Mouse (Mus musculus): Measurements from ENCODE around the gene Slc38a6.

Slc38a6 gene

DNA sequence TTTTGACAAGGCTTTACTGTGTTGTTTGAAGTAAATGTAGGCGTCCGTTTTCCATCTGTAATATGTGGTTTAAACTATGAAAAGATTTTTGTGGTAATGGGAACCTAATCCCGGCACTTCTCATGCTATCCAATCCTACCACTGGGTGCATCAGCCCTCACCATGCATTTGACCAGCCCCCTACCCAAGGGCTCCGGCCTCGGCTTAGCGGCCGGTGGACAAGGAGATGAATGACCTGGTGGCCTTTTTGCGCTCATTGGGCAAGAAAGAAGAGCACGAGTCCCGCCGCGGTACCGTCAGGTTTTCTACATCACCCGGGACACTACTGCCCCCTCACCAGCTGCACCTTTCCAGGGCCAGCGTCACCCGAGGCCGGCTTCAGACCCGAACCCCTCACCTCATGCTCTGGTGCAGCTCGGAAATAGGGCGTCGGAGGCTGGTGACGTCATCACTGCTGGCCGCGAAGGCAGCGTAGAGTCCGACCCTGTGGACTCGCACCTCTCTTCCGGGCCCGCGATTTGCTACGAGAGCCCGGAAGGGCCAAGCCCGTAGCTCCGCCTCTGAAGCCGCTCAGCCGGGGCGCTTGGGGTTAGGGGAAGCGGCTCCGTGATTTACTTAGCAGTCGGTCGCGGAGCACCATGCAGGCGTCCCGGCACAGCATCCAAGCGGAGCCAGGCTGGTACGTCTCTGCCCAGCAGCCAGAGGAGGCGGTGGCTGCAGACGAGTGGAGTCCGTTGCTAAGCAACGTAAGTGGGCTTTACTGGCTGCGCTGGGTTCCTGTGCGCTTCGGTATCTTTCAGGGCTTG lies at the start of gene Slc38a6, which contains the start of gene Trmt5:
TSS of gene Slc38a6 (plus strand) at position 493 of the 806 bp plus-strand sequence.
TSS of gene Trmt5 (minus strand) at position 424 of the 806 bp plus-strand sequence.
- peak; percentile 95 for DNase-seq

DNA sequence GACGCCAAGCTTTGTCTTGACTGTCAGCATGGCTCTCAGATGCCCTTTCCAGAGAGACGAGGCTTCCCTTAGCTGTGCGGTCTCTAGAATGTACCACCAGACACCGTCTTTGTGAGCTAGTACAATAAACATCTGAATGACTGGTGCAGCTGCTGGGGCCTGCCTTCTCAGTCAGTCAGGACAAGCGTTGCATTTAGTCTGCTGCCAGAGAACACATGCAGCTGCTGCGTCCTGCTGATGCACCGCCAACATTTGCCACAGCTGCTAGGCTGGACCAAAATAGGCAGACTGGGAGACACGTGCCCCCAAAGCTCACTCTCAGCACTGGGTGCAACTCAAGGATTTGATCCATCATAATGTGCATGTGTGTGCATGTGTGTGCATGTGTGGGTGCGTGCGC lies 44.6 kb upstream of the Slc38a6 start:
- DNase-seq: peak; percentile 52

DNA sequence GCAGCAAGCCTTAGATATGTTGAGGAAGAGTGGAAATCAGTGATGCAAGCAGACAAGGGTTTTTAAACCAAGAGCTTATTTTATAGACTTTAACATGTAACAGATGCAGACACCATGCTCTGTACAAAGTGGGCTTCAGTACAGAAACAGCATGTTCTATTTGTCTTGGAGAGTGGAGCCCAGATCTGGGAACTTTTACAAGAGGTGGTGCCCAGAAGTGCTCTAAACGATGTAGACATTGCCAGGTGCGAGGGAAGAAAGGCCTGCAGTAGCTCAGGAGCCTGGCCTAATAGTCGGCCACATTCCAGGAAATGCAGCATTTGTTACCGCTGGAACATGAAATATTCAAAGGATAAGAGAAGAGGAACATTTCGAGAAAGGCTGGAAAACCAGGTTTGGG lies 40.9 kb upstream of the Slc38a6 start:
- DNase-seq: no peak

GRCm38 (mm10) chr12:73255006-73255405 lies 31.6 kb upstream of the Slc38a6 start:
- DNase-seq: no peak

DNA sequence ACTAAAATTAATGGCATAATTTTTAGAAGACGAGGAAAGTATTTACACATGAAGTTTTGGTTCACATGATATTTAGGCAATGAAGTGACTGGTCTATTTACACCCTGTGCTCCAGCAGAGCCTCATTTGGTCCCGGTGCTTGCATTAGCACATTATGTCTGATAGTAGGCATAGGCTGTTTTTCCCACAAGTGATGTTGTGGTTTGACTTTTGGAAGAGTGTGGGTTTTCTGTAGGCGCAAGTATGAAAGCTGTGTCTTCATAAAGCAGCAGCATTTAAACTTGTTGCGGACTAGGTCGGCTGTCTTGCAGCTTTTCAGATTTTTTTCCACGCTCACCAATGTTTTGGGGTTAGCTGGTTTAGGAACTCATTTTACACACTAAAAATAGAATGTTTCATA lies 27.3 kb upstream of the Slc38a6 start:
- no peak for DNase-seq

GRCm38 (mm10) chr12:73260339-73260738 lies 26.2 kb upstream of the Slc38a6 start:
- DNase-seq: no peak

DNA sequence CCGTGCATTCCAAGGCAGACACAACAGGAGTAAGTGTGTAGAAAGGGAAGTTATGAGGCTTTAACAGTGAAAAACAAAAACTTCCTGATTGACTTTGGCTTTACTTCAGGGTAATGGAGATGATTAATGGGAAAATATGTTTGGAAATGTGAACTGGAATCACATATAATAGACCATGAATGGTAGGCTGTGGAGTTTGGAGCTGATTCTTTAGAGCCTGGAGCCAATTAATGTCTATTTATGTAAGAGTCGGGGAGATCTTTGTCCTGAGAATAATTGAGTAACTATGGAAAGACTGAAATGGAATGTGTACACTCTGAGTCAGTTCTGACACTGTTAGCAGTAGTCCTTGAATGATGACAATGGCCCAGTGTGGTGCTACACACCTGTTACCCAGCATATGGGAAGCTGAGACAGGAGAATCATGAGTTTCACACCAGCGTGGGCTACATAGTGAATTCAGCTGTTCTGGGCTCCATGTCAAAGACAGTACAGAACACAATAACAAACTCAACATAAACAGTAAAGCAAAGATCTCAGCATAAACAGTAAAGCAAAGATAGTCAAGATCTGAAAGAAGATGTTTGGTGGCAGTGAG lies 21.1 kb upstream of the Slc38a6 start:
- no peak for DNase-seq

- no peak for DNase-seq
Observed at GRCm38 (mm10) chr12:73266597-73266996, 20.0 kb upstream of the Slc38a6 start.

DNA sequence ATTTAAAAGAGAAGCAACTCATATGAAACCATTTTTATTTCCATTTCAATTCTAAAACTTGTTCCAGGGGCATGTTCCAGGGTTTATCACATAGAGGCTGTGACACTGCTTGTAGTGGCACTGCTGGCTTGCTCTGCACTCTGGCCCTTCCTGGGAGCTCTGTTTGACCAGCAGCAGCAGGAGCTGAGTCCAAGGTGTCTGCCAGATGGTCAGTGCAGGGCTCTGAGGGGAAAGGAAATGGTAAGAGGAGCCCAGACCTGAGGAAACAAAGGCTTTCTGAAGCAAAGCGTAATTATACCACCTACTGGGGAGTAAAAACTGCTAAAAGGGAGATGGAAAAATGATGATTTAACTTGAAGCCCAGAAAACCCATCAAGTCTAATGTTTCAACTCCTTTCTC lies 18.1 kb upstream of the Slc38a6 start:
- no peak for DNase-seq

DNA sequence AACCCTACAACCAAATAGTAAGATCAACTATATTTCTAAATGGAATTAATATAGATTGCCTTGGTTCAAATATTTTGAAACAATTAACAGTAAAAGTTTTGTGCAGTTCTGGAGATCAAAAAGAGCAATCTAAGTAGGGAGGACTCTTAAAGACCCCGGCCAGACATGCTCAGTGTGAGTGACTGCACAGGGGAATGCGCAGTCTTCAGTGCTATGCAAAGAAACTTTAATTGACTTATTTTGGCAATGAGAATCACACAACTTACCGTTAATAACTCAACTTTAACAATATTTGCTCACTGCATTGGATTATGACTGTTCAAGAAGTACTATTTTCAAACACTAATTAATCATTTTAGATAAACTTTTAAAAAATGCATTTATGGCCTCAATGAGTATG lies 17.0 kb upstream of the Slc38a6 start:
- no peak for DNase-seq

DNA sequence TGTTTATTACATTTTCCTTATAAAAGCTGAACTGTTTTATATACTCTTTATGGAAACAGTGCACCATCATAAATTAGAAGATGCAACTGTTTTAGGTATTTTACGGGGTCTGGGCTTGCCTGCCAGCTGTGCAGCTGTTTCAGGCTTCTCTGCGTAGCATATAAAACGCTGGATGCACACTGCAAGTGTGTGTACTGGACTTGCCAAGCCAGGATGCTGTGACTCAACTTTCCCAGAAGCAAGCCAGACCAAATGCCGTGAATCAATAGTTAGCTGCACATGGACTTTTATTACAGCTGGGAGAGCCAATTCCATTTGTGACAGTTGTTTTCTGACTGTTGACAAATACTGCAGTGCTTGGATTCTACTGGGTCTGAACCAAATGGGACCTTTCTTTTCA lies 16.6 kb upstream of the Slc38a6 start:
- no peak for DNase-seq

DNA sequence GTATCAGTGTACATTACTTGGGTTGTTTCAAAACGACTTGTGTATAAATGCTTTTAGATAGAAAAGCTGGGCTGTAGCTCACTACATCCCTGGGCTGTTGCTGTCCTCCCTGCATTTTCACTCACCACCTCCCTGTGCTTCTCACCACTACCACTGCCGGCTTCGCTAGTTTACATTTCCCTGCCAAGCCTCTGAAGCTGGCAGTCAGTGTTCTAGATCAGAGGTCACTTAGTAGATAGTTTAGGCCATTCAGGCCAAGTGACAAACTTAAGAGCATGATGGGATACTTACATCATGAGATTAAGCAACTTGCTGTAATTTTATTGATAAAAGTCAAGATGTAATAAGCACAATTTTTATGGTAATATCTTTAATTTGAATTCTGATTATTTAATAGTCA lies 11.7 kb upstream of the Slc38a6 start:
- no peak for DNase-seq

GRCm38 (mm10) chr12:73287609-73288008 lies 1.0 kb downstream of the Slc38a6 start:
- DNase-seq: peak; percentile 48

DNA sequence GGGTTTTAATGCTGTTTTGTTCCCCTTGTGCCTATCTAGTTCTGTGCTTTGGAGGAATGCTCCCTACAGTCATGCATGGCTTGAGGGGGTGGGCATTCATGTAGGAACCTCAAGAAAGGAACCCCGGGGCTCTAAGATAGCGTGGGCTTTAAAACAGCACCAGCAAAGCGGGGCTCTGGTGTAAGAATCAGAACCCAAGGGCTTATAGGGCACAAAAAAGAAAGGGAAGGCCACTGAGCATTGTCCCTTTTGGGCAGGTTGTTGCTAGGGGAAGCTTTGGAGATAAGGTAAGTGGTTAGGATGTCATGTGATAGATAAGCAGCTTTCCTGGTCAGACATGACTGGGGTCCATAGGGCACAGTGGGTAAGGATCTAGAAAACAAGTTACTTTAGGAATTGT lies 2.0 kb downstream of the Slc38a6 start:
- no peak for DNase-seq

- DNase-seq: no peak
Observed at GRCm38 (mm10) chr12:73294884-73295283, 8.3 kb downstream of the Slc38a6 start.

GRCm38 (mm10) chr12:73295505-73296140 lies 9.0 kb downstream of the Slc38a6 start:
- DNase-seq: peak; percentile 41

GRCm38 (mm10) chr12:73298621-73299020 lies 12.0 kb downstream of the Slc38a6 start:
- DNase-seq: no peak

DNA sequence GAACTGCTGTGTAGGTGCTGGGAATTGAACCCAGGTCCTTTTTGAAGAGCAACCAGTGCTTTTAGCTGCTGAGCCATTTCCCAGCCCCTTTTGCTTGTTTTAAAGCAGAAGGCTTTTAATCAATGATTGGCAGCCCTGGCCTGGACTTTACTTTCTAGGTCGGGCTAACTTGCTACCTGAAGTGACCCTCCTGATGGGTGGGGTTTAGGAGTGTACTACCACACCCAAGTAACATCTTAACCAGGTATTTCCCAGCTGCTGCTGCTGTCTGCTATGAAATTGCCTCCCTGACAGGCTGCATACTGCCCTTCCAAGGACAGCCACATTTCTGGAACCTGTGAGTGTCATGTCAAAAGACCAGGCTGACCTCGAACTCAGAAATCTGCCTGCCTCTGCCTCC lies 14.0 kb downstream of the Slc38a6 start:
- no peak for DNase-seq

- no peak for DNase-seq
Observed at GRCm38 (mm10) chr12:73304636-73305035, 18.1 kb downstream of the Slc38a6 start.

DNA sequence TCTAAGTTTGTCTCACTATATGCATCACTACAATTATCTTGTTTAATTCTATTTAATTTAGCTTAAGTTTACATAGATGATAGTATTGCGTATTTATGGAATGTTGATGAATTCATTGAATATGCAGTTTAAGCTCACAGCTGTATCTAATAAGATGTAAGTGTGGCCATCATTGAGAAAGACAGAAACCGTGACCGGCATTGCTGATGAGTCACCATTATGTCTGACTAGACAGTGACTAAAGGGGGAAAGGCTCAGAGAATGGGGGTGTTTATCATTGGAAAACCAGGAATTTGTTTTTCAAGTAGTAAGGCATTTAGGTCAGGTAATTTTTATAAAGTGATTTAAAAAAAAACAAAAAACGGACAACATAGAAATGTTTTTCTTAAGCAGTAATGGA lies 21.2 kb downstream of the Slc38a6 start:
- DNase-seq: no peak

DNA sequence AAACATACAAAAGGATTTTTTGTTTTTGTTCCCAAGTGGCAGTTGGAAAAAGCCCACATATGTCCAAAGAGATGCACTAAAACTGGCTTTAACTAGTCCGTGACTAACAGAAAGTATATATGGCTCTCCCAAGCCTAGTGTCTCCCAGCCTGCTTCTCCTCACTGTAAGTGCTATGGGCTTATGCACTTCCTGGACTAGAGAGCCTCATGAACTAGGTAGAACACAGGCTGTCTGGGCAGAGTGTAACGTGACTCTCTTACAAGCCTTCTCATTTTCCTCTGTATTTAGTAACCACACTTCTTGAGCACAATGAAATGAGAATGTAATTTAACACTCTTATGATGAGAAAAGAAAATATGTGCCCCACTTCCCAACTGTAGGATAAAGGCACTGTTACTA lies 22.1 kb downstream of the Slc38a6 start:
- DNase-seq: no peak

DNA sequence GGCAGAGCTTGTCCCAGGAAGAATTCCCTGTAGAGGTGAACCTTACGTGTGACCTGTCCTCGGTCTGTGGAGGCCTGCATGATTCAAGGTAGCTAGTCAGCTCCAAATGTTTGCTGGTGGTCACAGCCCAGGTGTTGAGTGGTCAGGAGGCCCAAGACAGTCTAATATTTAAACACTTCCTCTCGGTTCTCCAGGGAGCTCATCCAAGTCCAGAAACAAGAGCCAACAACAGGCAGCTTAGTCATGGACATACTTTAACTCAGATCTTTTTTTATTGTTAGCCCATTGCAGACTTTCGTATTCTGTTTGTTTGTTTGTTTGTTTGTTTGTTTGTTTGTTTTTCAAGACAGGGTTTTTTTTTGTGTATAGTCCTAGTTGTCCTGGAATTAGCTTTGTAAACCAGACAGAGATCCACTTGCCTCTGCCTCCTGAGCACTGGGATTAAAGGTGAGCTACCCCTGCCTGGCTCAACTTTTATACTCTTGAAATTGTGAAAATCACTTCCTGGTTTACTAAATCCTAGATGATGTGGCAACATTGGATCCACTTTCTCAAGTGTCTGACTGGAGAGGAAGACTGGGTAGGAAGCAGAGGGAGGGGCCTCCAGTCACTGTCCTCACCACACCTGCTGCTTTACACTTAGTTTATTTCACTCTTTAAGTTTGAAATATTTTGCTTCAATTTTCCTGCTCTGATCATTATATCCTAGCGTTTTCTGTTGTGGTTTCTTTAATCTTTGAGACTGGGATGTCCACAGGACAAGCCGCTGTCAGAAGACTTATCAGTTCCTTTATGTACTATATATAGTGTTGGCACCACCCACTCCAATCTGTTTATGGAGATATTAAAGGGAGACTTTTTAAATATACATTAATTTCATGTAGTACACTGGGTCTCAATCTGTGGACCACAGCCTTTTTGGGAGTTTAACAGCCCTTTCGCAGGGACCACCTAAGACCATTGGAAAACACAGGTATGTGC lies 31.4 kb downstream of the Slc38a6 start:
- DNase-seq: no peak

GRCm38 (mm10) chr12:73324180-73324586 lies 37.6 kb downstream of the Slc38a6 start:
- DNase-seq: peak; percentile 44
